Mouse (Mus musculus): ENCODE data around the gene Nfkbib. TPM values are rescaled to one million over a fixed set of nuclear protein-coding genes. Genes with fewer than 3 reads are reported as not detected.
A peak's percentile ranks its signal among the peaks of the same experiment; 100 is the strongest.

Nfkbib gene
- total RNA-seq, 2 experiments from 2014 or later: 31.4 to 33.9 TPM

DNA sequence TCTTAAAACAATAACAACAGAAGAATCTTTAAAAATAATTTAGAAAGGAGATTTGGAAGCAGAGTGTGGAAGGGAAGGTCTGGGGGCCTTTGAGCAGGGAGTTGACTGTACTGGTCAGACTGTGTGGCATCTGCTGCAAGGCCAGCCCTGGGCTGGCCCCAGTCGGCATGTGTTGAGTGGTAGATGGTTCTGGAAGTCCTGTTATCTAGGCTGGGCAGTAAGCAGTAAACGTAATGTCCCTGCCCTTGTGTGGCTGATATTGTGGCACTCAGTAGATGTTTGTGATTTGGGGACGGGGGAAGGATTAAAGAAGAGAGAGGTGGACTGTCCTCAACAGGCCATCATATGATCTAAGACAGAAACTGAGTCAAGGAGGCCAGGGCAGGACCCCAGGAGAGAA lies 3.0 kb upstream of the Nfkbib start:
- no peak for DNase-seq (ENCODE audit: low spot score in 2 of 2)

DNA sequence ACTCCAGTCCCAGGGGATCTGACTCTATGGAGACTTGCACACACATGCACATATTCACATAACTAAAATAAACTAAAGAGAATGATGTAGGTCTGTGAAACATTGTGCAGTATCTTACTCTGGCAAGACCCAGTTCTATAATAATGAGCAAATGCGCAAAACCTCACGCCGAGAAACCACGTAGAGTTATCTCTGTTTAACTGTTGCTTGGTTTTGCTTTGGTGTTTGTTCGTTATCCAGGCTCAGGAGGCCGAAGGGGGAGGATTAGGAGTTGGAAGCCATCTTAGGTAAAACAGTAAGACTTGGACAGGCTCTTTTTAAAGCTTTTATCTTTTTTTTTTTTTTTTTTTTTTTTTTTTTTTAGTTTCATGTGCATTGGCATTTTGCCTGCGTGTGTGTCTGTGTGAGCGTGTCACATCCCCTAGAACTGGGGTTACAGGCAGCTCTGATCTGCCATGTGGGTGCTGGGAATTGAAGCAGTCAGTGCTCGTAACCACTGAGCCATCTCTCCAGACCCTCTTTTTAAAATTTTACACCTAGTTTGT lies 2.2 kb upstream of the Nfkbib start:
- no peak for DNase-seq (ENCODE audit: low spot score in 2 of 2)

DNA sequence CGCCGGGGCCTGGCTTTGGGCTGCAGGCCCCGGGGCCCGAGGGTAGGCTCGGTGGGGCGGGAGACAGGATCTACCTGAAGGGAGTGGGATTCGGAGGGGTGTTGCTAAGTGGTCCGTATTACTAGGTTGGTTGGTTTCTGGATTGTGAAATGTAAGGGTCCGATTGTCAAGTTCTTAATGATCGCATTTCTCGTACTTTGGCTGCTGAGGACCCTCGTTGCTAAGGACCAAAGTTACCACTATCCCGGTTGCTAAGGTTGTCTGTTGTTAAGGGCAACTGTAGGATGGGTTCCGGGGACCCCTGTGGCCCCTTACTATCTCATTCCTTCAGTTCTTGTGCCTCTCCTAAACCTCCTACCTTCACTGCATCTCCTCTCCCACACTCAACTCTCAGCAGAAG lies 402 bp downstream of the Nfkbib start:
- no peak for DNase-seq (ENCODE audit: low spot score in 2 of 2)

DNA sequence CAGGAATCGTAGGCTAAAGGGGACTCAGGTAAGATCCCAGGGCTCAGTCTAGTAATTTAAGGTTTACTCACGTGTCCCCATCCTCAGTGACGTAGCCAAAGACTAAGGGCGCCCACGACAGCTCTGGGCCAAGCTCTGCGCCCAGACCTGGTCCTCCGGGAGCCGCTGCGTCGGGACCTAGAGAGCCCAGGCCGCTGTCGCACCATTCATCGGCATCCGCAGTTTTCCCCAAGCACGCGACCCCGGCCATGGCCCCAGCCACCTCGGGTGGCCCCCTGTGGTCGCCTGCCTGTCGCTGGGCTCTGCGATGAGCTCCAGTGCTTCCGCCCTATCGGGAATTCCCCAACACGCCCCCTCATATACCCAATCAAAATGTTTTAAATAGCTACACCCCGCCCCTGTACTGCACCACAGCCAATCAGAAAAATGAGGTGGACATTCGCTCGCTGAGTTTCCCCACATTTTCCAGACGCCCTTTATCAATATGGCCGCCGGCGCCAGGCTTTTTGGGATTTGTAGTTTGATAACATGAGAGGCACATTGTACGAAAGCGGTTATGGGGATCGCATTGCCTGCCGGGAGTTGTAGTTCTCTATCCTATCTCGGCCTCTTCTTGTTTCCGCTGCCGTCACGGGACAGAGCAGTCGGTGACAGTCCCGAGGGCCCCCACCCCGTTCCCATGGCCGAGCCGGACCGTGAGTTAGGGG lies 986 bp downstream of the Nfkbib start, which contains the start of gene Sirt2:
Gene Sirt2 (plus strand): TSS at position 563 of the 707 bp plus-strand sequence.
- peak; percentile 97 to 100 for DNase-seq (ENCODE audit: low spot score in 2 of 2)

DNA sequence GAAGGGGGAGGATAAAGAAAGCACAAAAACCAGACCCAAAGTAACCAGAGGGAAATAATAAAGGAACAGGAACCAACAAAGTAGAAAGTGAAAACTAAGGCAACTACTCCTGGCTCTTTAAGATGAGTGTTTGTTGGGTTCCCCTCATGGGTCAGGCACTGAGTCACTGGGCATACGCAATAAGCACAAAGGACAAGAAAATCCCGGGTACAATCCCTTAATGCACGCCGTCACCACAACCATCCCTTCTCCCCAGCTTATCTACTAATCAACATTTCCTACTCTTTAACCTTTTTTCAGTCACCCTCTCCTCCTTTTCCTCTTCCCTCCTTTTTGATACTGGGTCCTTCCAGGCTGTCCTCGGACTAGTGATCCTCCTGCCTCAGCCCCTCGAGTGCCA lies 2.1 kb downstream of the Nfkbib start:
- DNase-seq (ENCODE audit: low spot score in 2 of 2): no peak

DNA sequence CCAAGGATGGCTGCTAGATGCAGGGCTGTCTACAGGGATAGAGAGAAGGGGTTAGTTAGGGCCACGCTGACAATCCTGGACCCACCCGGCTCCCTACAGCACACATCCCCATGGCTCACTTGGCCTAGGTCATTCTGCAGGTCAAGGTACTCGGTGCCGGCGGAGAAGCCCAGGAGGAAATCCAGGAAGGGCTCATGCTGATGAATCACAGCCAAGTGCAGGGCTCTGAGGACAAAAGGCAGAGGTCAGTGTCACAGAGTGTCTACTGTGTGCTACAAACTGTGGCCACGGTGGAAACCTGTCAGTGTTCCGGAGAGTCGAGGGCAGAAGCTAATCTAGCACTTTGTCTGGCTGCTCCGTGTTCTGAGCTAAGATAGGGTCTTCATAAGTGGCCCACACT lies 5.4 kb downstream of the Nfkbib start:
- DNase-seq (ENCODE audit: low spot score in 2 of 2): no peak

DNA sequence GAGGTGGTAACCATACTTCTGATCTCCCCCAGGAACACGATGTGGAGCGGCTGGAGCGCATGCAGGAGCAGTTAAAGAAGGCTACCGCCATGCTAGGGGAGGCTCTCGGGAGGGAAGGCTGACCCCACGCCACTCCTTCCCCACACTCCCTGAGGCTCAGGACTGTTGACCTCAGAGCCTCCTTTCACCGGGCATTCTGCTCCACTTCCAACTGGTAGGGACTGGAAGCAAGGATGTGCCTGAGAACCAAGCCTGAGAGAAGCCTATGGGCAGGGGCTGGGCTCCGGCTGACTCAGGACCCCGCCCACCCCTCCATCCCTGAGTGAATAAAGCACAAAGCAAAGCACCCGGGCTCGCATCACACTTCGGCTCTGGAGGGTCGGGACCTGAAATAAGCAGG lies 8.7 kb downstream of the Nfkbib start:
- DNase-seq (ENCODE audit: low spot score in 2 of 2): no peak

DNA sequence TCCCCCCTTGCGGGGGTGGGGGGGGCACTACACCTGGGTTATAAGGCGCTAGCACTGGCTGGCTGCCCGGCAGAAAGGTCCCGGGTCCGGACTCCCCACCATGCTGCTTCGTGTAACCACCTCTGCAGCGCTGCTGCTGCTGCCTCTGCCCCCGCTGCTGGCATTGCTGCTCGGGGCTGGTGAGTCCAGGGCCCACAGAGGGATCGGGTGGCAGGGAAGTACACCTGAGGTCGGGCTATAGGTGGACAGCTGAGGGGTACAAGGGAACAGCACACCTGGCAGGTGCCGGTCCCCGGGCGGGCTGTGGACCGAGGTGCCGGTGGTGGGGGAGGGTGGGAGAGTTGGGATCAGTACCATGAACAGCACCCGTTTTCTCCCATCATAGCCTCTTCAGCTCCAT lies 11.2 kb downstream of the Nfkbib start, which contains the start of gene Ccer2:
Gene Ccer2 (plus strand): TSS at position 96 of the 400 bp plus-strand sequence.
- DNase-seq (ENCODE audit: low spot score in 2 of 2): no peak

DNA sequence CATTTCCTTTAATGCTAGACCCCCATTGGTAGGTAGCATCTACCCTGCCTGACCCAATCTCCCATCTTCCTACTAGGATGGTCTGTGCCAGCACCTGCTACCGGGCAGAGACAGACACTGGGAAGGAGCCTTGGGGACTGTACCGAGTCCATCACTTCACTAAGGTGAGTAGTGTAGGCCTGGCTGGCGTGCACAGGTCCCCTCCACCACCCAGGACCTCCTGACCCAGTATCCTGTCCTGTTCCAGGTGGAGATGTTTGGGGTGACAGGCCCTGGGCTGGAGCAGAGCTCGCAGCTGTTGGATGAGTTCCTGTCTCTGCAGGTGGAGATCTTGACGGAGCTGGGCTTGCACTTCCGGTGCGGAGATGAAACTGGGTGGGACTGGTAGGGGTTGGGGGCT lies 17.4 kb downstream of the Nfkbib start:
- DNase-seq (ENCODE audit: low spot score in 2 of 2): no peak

DNA sequence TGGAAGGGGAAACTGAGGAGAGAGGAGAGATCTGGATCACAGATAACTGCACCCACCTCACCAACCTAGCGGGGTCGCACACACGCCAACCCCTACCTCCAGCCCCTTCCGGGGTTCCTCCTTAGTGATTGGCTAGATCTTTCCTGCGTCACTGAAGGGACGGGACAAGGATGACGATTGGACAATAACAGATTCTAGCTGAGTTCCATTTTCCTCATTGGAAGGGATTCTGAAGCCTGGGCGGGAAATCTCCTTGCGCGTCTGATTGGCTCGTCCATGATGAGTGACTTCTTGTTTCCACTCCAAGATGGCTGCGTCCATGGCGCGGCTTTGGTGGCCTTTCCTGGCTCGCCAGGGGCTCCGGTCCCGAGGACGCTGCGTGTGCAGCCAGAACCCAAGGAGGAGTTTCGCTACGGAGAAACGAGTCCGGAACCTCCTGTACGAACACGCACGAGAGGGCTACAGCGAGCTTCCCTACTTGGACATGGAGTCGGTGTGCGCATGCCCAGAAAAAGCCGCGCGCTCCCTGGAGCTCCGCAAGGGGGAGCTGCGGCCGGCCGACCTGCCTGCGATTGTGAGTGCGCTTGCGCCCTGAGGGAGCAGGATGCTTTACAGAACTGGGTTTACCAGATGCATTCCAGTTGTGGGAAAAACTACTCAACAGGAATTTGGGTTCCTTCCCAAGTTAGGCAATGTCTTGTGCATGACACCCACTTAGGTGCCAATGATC lies 25.4 kb downstream of the Nfkbib start, which contains the start of the genes Mrps12 and Sars2:
Gene Mrps12 (minus strand): TSS at position 112 of the 730 bp plus-strand sequence.
Gene Sars2 (plus strand): TSS at position 284 of the 730 bp plus-strand sequence.
- peak; percentile 99 for DNase-seq (ENCODE audit: low spot score in 2 of 2)

DNA sequence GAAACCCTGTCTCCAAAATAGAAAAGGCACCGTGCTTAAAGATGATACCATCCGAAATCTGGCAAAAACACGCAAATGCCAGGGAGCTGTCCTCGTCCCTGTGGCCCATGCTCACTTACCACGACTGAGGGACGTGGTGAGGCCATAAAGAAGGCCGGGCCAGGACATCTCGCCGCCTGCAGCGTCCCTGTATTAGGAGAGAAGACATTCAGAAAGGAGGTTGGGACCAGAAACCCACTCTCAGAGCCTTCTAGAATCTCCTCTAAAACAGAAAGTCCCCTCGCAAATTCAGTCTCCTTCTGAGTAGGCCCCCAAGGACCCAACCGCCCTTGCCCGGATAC lies 26.0 kb downstream of the Nfkbib start:
- no peak for DNase-seq (ENCODE audit: low spot score in 2 of 2)

DNA sequence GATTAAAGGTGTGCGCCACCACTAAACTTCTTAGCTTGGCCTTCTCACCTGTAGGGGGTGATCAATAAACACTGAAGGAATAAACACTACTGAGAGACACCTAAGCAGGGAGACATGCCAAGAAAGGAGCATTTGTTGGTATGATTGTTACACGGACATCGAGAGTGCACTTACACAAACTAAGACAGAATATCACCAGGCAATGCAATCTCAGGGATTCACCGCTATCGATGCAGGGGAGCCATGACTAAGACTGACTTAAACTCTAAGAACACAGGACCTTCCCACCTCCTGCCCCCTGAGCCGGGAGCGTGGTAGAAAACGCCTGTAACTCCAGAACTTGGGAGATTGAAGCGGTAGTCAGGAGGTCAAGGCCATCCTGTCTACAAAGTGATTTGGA lies 26.4 kb downstream of the Nfkbib start:
- no peak for DNase-seq (ENCODE audit: low spot score in 2 of 2)

DNA sequence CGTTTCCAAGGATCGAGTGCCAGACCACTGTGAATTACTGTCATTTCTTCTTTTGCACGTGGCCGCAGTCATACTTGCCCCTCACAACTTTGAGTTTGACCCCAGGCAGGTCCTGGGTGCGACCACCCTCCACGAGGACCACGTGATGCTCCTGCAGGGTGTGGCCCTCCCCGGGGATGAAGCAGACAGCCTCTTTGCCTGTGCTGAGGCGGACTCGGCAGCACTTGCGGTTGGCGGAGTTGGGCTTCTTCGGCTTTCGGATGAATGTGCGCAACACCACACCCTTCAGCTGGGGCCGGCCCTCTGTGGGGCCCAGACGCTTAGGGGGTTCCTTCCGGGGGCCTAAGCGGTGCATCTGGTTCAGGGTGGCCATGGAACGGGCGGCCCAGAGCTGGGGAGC lies 27.5 kb downstream of the Nfkbib start:
- DNase-seq (ENCODE audit: low spot score in 2 of 2): no peak

DNA sequence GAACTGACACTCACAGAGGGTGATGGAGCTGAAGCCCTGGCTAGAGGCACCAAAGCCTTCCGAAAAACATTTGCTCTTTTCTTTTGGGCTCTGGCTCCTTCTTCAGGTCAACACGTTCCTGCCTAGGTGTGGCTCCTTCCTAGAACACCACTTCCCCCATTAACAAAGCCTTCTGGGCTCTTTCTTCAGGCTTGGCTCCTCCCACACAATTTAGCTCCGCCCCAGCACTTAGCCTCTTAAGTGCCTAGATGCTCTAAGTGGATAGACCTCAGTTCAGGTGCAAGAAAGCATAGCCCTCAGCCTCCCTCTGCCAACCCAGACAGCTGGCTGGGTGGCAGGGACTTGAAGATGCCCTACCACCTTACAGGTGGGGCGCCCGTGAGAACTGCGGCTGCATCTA lies 31.6 kb downstream of the Nfkbib start:
- no peak for DNase-seq (ENCODE audit: low spot score in 2 of 2)

DNA sequence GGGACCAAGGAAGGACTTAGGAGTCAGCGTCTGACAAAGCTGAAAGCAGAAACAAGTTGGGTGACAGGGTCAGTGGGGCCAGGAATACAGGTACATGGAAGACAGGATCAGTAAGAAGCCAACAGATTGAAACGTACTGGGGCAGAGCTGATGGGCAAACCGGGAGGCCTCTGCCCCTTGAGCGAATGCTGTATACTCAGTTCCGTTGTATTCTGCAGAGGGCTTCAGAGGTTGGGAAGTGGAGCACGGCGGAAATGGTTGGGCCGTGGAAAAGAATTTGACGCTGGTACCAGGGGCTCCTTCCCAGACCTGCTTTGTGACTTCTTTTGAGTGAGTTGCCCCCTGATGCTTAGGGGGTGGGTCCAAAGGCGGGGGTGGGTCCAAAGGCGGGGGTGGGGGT lies 34.1 kb downstream of the Nfkbib start:
- no peak for DNase-seq (ENCODE audit: low spot score in 2 of 2)

DNA sequence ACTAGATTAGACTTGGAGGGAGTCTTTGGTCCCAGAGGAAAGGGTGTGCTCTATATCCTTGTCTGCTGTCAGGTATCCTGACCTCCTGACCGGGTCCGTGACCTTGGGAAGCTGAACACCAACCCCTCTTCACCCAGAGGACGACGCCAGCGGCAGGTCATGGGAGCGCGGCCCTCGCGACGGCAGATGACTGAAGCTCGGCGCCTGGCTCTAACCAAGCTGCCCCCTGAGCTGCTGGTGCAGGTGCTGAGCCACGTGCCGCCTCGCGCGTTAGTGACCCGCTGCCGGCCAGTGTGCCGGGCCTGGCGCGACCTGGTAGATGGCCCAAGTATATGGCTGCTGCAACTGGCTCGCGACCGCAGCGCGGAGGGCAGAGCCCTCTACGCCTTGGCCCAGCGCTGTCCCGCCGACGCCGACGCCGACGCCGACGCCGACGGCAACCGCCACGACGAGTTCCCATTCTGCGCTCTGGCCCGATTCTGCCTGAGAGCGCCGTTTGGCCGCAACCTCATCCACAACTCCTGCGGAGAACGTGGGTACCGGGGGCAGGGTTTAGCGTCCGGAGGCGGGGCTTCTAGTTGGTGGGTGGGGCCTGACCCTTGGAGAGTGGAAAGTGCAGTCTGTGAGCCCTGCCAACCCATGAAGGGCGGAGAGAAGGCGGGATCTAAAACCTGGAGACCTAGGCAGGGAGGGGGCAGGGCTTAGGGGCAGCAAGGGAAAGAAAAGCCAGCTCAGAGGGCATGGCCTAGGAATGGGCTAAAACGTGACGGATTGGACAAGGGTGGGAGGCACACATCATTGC lies 34.8 kb downstream of the Nfkbib start:
- DNase-seq (ENCODE audit: low spot score in 2 of 2): peak in 1 of 2 experiments; percentile 32

DNA sequence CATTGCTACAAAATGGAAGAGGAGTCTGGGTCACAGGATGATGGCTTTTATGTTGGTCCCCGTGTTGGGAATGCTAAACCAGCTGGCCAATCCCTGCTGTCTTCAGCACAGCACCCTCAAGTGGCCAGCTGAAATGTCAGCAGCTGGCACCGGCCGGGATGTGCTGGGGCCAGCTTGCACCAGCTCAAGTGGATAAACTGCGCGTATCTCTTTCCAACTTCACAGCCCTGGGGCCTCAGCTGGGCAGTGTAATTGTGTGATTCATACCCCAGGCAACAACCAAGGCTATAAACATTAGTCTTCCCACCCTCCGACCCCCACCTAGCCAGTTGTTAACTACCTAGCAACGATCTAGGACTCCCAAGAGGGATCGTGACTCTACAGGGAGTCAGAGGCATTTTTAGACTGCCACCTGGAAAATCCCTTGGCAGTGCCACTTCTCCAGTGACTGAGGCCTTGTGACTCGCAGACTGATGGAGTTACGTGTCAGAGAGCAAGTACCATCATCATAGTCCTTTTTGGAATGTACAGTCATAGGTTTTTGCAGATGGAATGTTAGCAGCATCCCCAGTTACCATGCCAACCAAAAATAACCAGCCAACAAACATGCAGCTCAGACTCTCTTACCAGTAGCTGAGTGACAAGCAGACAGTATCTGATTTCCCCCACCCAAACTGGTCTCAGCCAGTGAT lies 39.5 kb downstream of the Nfkbib start:
- peak; percentile 48 to 74 for DNase-seq (ENCODE audit: low spot score in 2 of 2)

DNA sequence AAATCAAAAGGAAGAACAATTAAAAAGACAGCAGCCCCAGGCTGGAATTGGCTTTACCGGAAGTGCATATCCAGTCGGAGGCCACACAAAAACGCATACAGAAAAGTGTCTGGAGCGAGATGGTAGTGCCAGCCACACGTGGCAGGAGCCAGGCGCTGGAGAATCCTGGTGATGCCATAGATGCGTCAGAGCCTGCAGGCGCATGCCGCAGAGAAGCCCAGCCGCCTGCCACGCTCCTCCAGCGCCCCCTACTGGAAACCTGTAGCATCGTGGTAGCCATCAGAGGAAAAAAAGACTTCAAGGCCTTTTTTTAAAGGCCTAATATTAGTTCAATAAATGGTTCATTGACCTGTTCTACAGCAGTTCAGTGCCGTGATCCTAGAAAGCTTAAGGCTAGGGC lies 40.7 kb downstream of the Nfkbib start:
- DNase-seq (ENCODE audit: low spot score in 2 of 2): peak; percentile 75 to 81

DNA sequence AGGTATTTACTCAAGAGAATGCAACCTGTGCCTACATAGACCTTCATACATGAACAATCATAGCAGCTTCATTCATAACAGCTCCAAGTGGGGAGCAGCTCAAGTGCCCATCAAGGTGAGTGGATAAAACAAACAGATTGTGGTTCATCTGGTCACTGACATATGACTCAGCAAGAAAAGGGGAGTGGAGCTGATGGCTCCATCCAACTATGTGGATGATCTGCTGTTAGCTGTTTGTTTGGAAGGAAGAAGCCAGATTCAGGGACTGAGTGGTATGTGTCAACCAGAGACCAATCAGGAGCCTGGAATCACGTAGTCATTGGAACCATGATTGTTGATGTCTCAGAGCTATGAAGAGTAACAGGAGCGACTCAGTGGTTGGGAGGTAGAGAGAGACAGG lies 42.7 kb downstream of the Nfkbib start:
- DNase-seq (ENCODE audit: low spot score in 2 of 2): no peak

DNA sequence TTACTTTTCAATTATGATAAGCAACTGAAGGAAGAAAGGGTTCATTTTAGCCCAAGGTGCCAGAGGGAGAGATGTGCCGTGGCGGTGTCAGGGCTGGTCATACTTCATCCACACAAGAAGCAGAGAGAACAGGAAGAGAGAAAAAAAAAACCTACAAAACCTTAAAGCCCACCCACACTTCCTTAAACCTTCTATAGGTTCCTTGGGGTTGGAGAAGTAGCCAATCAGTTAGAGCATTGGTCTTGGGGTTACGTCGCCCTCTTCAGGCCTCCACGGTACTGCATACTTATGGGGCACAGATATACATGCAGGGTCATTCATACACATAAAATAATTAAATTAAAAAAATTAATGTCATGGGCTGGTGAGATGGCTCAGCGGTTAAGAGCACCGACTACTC lies 45.2 kb downstream of the Nfkbib start:
- no peak for DNase-seq (ENCODE audit: low spot score in 2 of 2)

All from layer of hippocampus, postnatal 14 days (tissue).